Mouse (Mus musculus): ENCODE data around the gene Pdia4.
"Not testable (repeated sequence)": the region's sequence is repeated elsewhere in the genome, so short reads cannot be mapped to it uniquely, and the experiment has no call there.

The Pdia4 gene

GRCm38 (mm10) chr6:47813257-47813878, at the start of gene Pdia4:
TSS of gene Pdia4 (minus strand) at chr6:47813430.
- DNase-seq (ENCODE audit: low read depth) = peak; percentile 95

GRCm38 (mm10) chr6:47857729-47858128, 44.5 kb upstream of the Pdia4 start:
- not testable (repeated sequence) for DNase-seq (ENCODE audit: low read depth)

- no peak for DNase-seq (ENCODE audit: low read depth)
Observed at GRCm38 (mm10) chr6:47857241-47857640, 44.0 kb upstream of the Pdia4 start.

- DNase-seq (ENCODE audit: low read depth) = no peak
Observed at GRCm38 (mm10) chr6:47845779-47846178, 32.5 kb upstream of the Pdia4 start.

- no peak for DNase-seq (ENCODE audit: low read depth)
Observed at GRCm38 (mm10) chr6:47842337-47842736, 29.1 kb upstream of the Pdia4 start.

- DNase-seq (ENCODE audit: low read depth) = no peak
Observed at GRCm38 (mm10) chr6:47841831-47842230, 28.6 kb upstream of the Pdia4 start.

GRCm38 (mm10) chr6:47841077-47841476, 27.8 kb upstream of the Pdia4 start:
- no peak for DNase-seq (ENCODE audit: low read depth)

GRCm38 (mm10) chr6:47837630-47838029, 24.4 kb upstream of the Pdia4 start:
- no peak for DNase-seq (ENCODE audit: low read depth)

GRCm38 (mm10) chr6:47835984-47836521, 22.8 kb upstream of the Pdia4 start:
- no peak for DNase-seq (ENCODE audit: low read depth)

- DNase-seq (ENCODE audit: low read depth) = peak; percentile 86
Observed at GRCm38 (mm10) chr6:47835482-47835983, 22.3 kb upstream of the Pdia4 start, which contains the start of gene Zfp398. TSS of gene Zfp398 (plus strand) at chr6:47835661.

GRCm38 (mm10) chr6:47832220-47832619, 19.0 kb upstream of the Pdia4 start:
- DNase-seq (ENCODE audit: low read depth) = no peak

- DNase-seq (ENCODE audit: low read depth) = peak; percentile 84
Observed at GRCm38 (mm10) chr6:47830104-47831078, 17.2 kb upstream of the Pdia4 start, which contains the start of gene Zfp786. TSS of gene Zfp786 (minus strand) at chr6:47830867.

- DNase-seq (ENCODE audit: low read depth) = no peak
Observed at GRCm38 (mm10) chr6:47828950-47829349, 15.7 kb upstream of the Pdia4 start.

- no peak for DNase-seq (ENCODE audit: low read depth)
Observed at GRCm38 (mm10) chr6:47827462-47827861, 14.2 kb upstream of the Pdia4 start.

GRCm38 (mm10) chr6:47824241-47824640, 11.0 kb upstream of the Pdia4 start:
- no peak for DNase-seq (ENCODE audit: low read depth)

- no peak for DNase-seq (ENCODE audit: low read depth)
Observed at GRCm38 (mm10) chr6:47821776-47822175, 8.5 kb upstream of the Pdia4 start.

- DNase-seq (ENCODE audit: low read depth) = no peak
Observed at GRCm38 (mm10) chr6:47821236-47821635, 8.0 kb upstream of the Pdia4 start.

- no peak for DNase-seq (ENCODE audit: low read depth)
Observed at GRCm38 (mm10) chr6:47819626-47820325, 6.5 kb upstream of the Pdia4 start.

GRCm38 (mm10) chr6:47818721-47819120, 5.5 kb upstream of the Pdia4 start:
- DNase-seq (ENCODE audit: low read depth) = no peak

- DNase-seq (ENCODE audit: low read depth) = no peak
Observed at GRCm38 (mm10) chr6:47816151-47816550, 2.9 kb upstream of the Pdia4 start.

- DNase-seq (ENCODE audit: low read depth) = no peak
Observed at GRCm38 (mm10) chr6:47812271-47812915, 837 bp downstream of the Pdia4 start.
